Mouse (Mus musculus) T-helper 17 cell (primary cell): ENCODE measurements around the gene Spag5.

Experiments used
- in situ Hi-C, 2 experiments: fragments of 300-600 bp; cut with MboI, MseI; formaldehyde crosslinking; loops; 1 replicate in 1 of 2; 2 replicates in 1 of 2; pipeline ENCODE4 v1.15.1; 2025; ENCODE audit warnings: high pct_unique_total_duplicates in 2 of 2

Spag5 gene

GRCm38 (mm10) chr11:78322076-78322831 is 20.9 kb downstream of the Spag5 start:
- in situ Hi-C loops, result no loop called here

- in situ Hi-C loops, result no loop called here
Measured at GRCm38 (mm10) chr11:78322860-78323259, 21.5 kb downstream of the Spag5 start, which contains the start of gene Aldoc. TSS of gene Aldoc (plus strand) at chr11:78322968.

- in situ Hi-C loops, result no loop called here
Measured at GRCm38 (mm10) chr11:78324000-78324785, 22.9 kb downstream of the Spag5 start.

- in situ Hi-C loops, result no loop called here
Measured at GRCm38 (mm10) chr11:78324965-78325364, 23.6 kb downstream of the Spag5 start.

GRCm38 (mm10) chr11:78327215-78327614 is 25.9 kb downstream of the Spag5 start:
- in situ Hi-C loops, result no loop called here

GRCm38 (mm10) chr11:78327634-78328511 is 26.5 kb downstream of the Spag5 start, which contains the start of gene Pigs:
TSS of gene Pigs (plus strand) at chr11:78328415.
- in situ Hi-C loops, result no loop called here

DNA sequence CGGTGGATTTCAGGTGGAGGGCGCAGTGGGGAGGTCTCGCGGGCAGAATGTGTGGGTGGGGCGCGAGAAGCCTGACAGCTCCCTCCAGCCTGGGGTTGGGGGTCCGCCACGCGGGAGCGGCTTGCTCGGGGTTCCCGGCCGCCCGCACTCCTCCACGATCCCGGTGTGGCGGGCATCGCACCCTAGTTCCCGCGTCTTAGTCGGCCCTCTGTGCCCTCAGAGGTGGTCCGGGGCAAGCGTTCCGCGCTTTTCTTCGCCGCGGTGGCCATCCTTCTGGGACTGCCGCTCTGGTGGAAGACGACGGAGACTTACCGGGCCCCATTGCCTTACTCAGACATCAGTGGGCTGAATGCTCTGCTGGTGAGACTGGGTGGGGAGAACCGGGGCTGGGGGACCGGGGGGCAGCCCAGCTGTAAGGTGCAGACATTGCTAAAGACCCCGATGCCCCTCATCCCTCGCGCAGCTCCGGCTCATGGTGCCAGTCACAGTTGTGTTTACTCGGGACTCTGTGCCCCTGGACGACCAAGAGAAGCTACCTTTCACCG is 27.3 kb downstream of the Spag5 start:
- in situ Hi-C loops, result no loop called here

- in situ Hi-C loops, result no loop called here
Measured at GRCm38 (mm10) chr11:78332676-78333075, 31.3 kb downstream of the Spag5 start.

- in situ Hi-C loops, result no loop called here
Measured at GRCm38 (mm10) chr11:78333992-78334391, 32.7 kb downstream of the Spag5 start.

- in situ Hi-C loops, result no loop called here
Measured at GRCm38 (mm10) chr11:78337040-78337439, 35.7 kb downstream of the Spag5 start.

DNA sequence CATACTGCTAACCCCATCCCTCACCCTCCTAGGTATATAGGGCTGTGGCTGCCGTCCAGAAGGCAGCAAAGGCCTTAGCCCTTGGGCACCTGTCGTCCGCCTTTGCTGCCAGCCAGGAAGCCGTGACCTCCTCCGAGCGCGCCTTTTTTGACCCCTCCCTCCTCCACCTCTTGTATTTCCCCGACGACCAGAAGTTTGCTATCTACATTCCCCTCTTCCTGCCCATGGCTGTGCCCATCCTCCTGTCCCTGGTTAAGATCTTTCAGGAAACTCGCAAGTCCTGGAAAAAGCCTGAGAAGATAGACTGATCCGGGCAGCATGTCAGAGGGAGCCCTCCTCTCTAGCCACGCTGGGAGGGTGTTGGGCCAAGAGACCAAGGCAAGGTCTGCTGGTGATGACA is 40.4 kb downstream of the Spag5 start:
- in situ Hi-C loops, result no loop called here

- in situ Hi-C loops, result no loop called here
Measured at GRCm38 (mm10) chr11:78343381-78344327, 42.3 kb downstream of the Spag5 start, which contains the start of gene Unc119. TSS of gene Unc119 (plus strand) at chr11:78343482.

DNA sequence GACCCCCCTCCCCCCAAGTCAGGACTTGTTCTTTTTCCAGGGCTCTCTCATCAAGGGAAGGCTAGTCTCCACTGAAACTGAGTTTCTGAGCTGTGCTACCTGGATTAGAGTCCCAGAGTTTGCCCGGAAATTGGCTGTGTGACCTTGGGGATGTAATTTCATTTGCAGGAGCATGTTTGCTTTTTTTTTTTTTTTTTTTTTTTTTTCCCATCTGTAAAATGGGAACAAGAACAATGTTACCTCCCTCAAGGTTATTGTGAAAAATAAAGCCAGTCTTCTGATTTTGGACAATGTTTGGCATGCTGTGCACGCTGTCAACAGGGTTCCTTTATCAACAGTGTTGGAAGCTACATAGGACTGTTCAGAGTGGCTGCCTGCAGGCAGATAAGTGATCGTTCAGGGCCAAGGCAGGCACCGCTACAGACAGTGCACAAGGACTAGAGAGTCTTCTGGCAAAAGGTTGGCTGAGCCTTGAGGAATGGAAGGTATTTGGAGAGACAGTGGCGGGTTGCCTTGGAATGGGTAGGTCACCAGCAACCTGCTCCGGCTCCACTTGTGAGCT is 43.1 kb downstream of the Spag5 start:
- in situ Hi-C loops, result no loop called here

DNA sequence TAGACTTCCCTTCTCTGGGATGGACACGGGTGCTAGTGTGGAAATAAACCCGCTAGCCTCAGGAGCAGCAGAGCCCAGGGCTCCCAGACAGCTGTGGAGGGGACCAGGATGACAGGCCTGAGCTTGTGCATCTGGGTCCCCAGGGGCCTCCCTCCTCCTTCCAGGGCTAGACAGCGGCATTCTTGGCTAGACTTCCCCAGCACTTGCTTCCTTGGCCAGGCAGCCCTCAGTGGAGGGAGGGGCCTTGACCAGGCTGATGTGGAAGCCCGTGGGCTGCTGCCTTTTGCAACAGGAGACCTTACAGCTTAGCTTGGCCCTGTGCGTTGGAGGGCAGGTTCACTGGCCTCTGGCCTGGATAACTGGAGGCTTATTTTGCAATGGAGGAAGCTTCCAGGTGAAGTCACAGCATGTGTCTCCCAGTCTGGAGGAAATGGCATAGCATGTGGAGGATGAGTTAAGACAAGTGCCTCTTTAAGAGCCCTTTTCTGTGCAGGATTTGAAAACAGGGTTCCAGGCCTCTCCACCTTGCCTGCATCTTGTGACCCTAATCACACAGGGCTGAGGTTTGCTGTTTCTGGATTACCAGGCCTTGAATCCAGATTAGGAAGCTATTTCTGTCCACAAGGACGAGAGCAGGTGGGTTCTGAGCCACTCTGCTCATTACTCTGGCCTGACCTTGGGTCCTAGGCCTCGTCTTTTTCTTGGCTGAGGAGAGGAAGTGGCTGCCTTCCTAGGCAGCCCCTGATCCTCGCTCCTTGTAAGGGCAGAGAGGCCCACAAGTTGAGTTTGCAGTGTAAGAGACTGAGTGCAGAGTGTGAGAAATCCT is 43.8 kb downstream of the Spag5 start:
- in situ Hi-C loops, result no loop called here

DNA sequence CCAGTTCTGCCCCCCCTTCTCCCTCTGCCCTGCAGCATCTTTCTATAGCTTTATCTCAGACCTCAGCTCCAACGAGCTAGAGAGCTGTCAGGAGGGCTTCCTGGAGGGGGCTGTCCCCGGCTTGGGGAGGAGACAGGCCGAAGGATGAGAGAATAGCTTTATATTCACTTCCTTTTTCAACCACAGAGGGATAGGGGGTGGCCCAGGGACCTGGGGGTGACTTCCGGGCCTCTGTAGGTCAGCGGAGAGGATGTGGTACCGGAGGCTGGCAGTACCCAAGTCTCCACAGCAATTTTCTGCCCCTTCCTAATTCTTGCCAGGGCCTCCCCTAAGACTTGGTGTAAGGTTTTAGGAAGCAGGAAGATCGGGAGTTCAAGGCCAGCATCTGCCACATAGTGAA is 44.5 kb downstream of the Spag5 start:
- in situ Hi-C loops, result no loop called here

- in situ Hi-C loops, result no loop called here
Measured at GRCm38 (mm10) chr11:78346326-78347069, 45.2 kb downstream of the Spag5 start.

GRCm38 (mm10) chr11:78347070-78347754 is 45.9 kb downstream of the Spag5 start:
- in situ Hi-C loops, result no loop called here

DNA sequence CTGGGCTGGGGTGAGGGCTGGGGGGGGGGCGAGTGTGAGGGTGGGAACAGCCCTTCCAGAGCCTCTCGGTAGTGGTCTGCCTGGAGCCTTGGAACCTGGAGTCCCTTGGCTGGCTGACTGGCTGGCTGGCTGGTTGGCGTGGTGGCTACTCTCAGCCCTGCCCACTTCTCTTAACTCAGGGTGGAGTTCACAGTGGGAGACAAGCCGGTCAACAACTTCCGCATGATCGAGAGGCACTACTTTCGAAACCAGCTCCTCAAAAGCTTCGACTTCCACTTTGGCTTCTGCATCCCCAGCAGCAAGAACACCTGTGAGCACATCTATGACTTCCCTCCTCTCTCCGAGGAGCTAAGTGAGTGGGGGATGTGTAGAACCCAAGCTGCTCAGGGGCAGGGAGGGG is 46.6 kb downstream of the Spag5 start:
- in situ Hi-C loops, result no loop called here
